ENCODE assay signal across 16 mouse cellular contexts in genomic region chr10:24727478-24727877, GRCm38 (mm10).
"Had no signal": no experiment of that assay in that cellular context is flagged by ENCODE, and none has a peak within 500 bp of the region (broad histone marks: within the 10 kb centered on the region; RNA-seq: fewer than 3 reads in every experiment).

No protein-coding gene starts in this region.

- H3K27ac ChIP-seq: lung, embryonic 15.5 days; macrophage; midbrain, embryonic 13.5 days; midbrain, embryonic 15.5 days; neural tube, embryonic 12.5 days had no signal

- H3K9me3 ChIP-seq: lung, embryonic 15.5 days; midbrain, embryonic 13.5 days; midbrain, embryonic 15.5 days; neural tube, embryonic 12.5 days had no signal

- H3K36me3 ChIP-seq: lung, embryonic 15.5 days; midbrain, embryonic 13.5 days; midbrain, embryonic 15.5 days; neural tube, embryonic 12.5 days had no signal

- H3K4me1 ChIP-seq: lung, embryonic 15.5 days; midbrain, embryonic 15.5 days; neural tube, embryonic 12.5 days had no signal

- ATAC-seq: liver, postnatal 0 days; lung, postnatal 0 days; midbrain, embryonic 13.5 days; midbrain, embryonic 15.5 days had no signal

- H3K4me2 ChIP-seq: lung, embryonic 15.5 days; midbrain, embryonic 11.5 days; midbrain, embryonic 13.5 days; midbrain, embryonic 15.5 days; neural tube, embryonic 12.5 days had no signal

- DNase-seq: liver, postnatal 0 days; lung, adult 2 months; lung, postnatal 14 days; lung, postnatal 36 days; right cerebral cortex, postnatal 14 days; thymus, adult 18-20 months; thymus, postnatal 14 days; thymus, postnatal 36 days had no signal

- H3K9ac ChIP-seq: liver, postnatal 0 days; lung, embryonic 15.5 days; midbrain, embryonic 13.5 days; midbrain, embryonic 15.5 days; neural tube, embryonic 12.5 days had no signal

- H3K4me3 ChIP-seq: lung, embryonic 15.5 days; megakaryocyte, embryonic 14.5 days; midbrain, embryonic 13.5 days; midbrain, embryonic 15.5 days; neural tube, embryonic 12.5 days had no signal

- H3K27me3 ChIP-seq: lung, embryonic 15.5 days; megakaryocyte, embryonic 14.5 days; midbrain, embryonic 13.5 days; midbrain, embryonic 15.5 days; neural tube, embryonic 12.5 days had no signal
